Mouse (Mus musculus) gastrocnemius, adult 18-20 months (tissue): ENCODE measurements around the gene Fxyd1. TPM values are rescaled to one million over a fixed set of nuclear protein-coding genes. Genes with fewer than 3 reads are reported as not detected.

Experiments
- DNase-seq: peaks from one replicate; pipeline ENCODE4 v3.0.0; 2021; ENCODE audit warnings: low spot score
- total RNA-seq, 2 experiments: library from RNA; stranded (reverse); gene quantifications; 2 replicates each; pipeline ENCODE4 v1.2.3; 2021

Gene Fxyd1
- total RNA-seq, 2 experiments from 2014 or later = 983 to 1,012 TPM

GRCm38 (mm10) chr7:31052636-31053434, 4.2 kb downstream of the Fxyd1 start:
- peak; percentile 39 for DNase-seq

- DNase-seq = no peak
These were observed 4.8 kb downstream of the Fxyd1 start for GRCm38 (mm10) chr7:31052251-31052635.

- DNase-seq = no peak
These were observed 5.5 kb downstream of the Fxyd1 start, which contains the start of gene Fxyd7 for GRCm38 (mm10) chr7:31051321-31052021. TSS of gene Fxyd7 (minus strand) at chr7:31051467.

GRCm38 (mm10) chr7:31050921-31051320, 6.1 kb downstream of the Fxyd1 start:
- no peak for DNase-seq

GRCm38 (mm10) chr7:31050487-31050886, 6.5 kb downstream of the Fxyd1 start:
- DNase-seq = no peak

- no peak for DNase-seq
These were observed 7.1 kb downstream of the Fxyd1 start for GRCm38 (mm10) chr7:31049846-31050281.

GRCm38 (mm10) chr7:31049135-31049845, 7.7 kb downstream of the Fxyd1 start:
- no peak for DNase-seq

GRCm38 (mm10) chr7:31042431-31042910, 14.5 kb downstream of the Fxyd1 start, which contains the start of gene Fxyd5:
TSS of gene Fxyd5 (minus strand) at chr7:31042481.
- no peak for DNase-seq

- DNase-seq = peak; percentile 47
These were observed 15.2 kb downstream of the Fxyd1 start for GRCm38 (mm10) chr7:31041662-31042315.

GRCm38 (mm10) chr7:31041023-31041407, 16.0 kb downstream of the Fxyd1 start:
- DNase-seq = no peak

- no peak for DNase-seq
These were observed 16.5 kb downstream of the Fxyd1 start for GRCm38 (mm10) chr7:31040281-31041022.

- DNase-seq = no peak
These were observed 18.0 kb downstream of the Fxyd1 start for GRCm38 (mm10) chr7:31039011-31039410.

- no peak for DNase-seq
These were observed 19.3 kb downstream of the Fxyd1 start for GRCm38 (mm10) chr7:31037675-31038074.

- no peak for DNase-seq
These were observed 20.1 kb downstream of the Fxyd1 start for GRCm38 (mm10) chr7:31036917-31037316.

GRCm38 (mm10) chr7:31035291-31035690, 21.7 kb downstream of the Fxyd1 start:
- DNase-seq = no peak

GRCm38 (mm10) chr7:31034789-31035188, 22.2 kb downstream of the Fxyd1 start:
- no peak for DNase-seq

GRCm38 (mm10) chr7:31033409-31034165, 23.4 kb downstream of the Fxyd1 start:
- no peak for DNase-seq

GRCm38 (mm10) chr7:31031731-31032130, 25.3 kb downstream of the Fxyd1 start:
- no peak for DNase-seq

GRCm38 (mm10) chr7:31030717-31031116, 26.3 kb downstream of the Fxyd1 start:
- DNase-seq = no peak

- no peak for DNase-seq
These were observed 28.4 kb downstream of the Fxyd1 start for GRCm38 (mm10) chr7:31028609-31029008.
